Mouse (Mus musculus): ENCODE measurements around the gene Usp49.
A peak's percentile ranks its signal among the peaks of the same experiment; 100 is the strongest.

DNA sequence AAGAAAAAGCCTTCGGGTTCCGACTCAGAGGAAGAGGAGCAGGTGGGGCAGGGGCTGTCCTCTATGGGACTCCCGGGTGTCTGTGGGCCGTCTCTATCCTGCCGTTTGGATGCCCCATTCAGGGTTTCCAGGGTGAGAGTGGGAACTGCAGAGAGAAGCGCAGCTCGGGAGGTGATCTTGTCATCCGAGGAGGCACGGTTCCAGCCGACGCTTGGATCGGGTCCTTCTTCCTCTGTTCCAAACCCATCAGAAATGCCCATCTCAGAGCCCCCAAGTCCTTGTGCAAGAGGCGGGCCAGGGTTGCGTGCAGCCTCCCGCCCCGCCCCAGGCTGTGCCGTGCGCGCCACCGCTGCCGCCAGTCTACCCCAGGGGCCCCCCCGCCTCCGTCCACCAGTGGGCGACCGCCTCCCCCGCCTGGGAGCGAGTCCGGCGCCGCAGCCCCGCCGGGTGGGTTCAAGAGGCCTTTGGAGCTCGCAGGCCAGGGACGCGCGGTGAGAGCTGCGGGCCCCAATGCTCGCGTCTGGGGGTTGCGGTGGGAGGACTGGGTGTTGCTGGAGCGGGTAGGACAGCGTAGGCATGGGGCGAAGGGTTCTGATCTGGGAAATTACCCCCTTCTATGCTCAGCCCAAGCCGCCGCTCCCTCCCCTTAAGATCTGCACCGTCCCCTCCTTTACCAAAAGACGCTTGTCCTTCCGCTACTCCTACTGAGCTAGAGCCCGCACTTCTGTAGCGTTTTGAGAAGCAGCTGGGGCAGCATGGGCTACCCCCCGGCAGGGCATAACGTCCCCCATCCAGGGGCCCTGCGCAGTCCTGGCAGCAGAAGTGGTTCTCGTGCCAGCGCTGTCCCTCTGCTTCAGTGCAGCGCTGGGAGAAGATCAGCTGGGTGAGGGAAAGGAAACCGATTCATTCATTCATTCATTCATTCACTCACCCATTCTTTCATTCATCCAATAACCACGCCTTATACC lies 58.4 kb downstream of the Usp49 start, which contains the start of gene Frs3:
- TF ChIP-seq CTCF (IDR thresholded peaks at IDR 0.05; ENCODE audit: low read depth): peak; percentile 15; the same call in 1 of the 2 replicates
- no peak for TF ChIP-seq EP300 (IDR thresholded peaks at IDR 0.05; ENCODE audit: low read depth)

Data from liver, postnatal 0 days (tissue).